Comparison of ENCODE assay signal across 29 mouse cellular contexts in genomic region chr4:115596357-115596756, GRCm38 (mm10). TPM values are rescaled to one million over a fixed set of nuclear protein-coding genes. Genes with fewer than 3 reads are reported as not detected.
DNase-seq lines count a peak whose midpoint lies in the region; ATAC-seq and TF ChIP-seq lines count a peak whose summit lies in the region.
"Had no signal": no experiment of that assay in that cellular context is flagged by ENCODE, and none has a peak within 500 bp of the region (broad histone marks: within the 10 kb centered on the region; RNA-seq: fewer than 3 reads in every experiment).

No protein-coding gene starts in this region.

- TF ChIP-seq EP300 in liver, postnatal 0 days (IDR thresholded peaks at IDR 0.05; ENCODE audit: low read depth) = no peak

- H3K36me3 ChIP-seq in liver, adult 2 months (ENCODE audit: control insufficient read depth, insufficient read depth, low read length) = no peaks in the 10 kb centered on the region; the same call in 1 of the 2 replicates
- no peaks in the 10 kb centered on the region for H3K36me3 ChIP-seq in liver, postnatal 0 days (replicated peaks; ENCODE audit: insufficient read depth, low read length)
- H3K36me3 ChIP-seq in liver, embryonic 11.5 days (ENCODE audit: control insufficient read depth, insufficient read depth, low read length) = no peaks in the 10 kb centered on the region
- H3K36me3 ChIP-seq in intestine, embryonic 16.5 days (ENCODE audit: control insufficient read depth, insufficient read depth, low read length) = no peaks in the 10 kb centered on the region
- H3K36me3 ChIP-seq: G1E had no signal

- no peak overlapping the region for H3K4me2 ChIP-seq in liver, postnatal 0 days (ENCODE audit: low read depth, low read length)
- no peak overlapping the region for H3K4me2 ChIP-seq in liver, embryonic 11.5 days
- no peak overlapping the region for H3K4me2 ChIP-seq in intestine, embryonic 16.5 days (ENCODE audit: low read depth, low read length)

- no peak for TF ChIP-seq POLR2A in liver, adult 2 months (IDR thresholded peaks at IDR 0.05; ENCODE audit: extremely low read depth, insufficient read depth, low read length)

- H3K4me3 ChIP-seq in liver, adult 2 months (ENCODE audit: insufficient read depth, low read depth, low read length) = no peak overlapping the region
- H3K4me3 ChIP-seq in liver, postnatal 0 days (ENCODE audit: low read depth, low read length) = no peak overlapping the region
- no peak overlapping the region for H3K4me3 ChIP-seq in liver, embryonic 11.5 days (ENCODE audit: low read depth, low read length)
- no peak overlapping the region for H3K4me3 ChIP-seq in brown adipose tissue, adult 24 weeks (ENCODE audit: insufficient read depth, low read depth, low read length)
- no peak overlapping the region for H3K4me3 ChIP-seq in intestine, embryonic 16.5 days (ENCODE audit: low read length)

- H3K79me2 ChIP-seq in liver, adult 2 months (ENCODE audit: control insufficient read depth, insufficient read depth, low read length) = no peaks in the 10 kb centered on the region

- no peak overlapping the region for H3K9ac ChIP-seq in liver, adult 2 months (ENCODE audit: low read depth, low read length)
- H3K9ac ChIP-seq in liver, postnatal 0 days (replicated peaks) = no peak overlapping the region
- no peak overlapping the region for H3K9ac ChIP-seq in liver, embryonic 11.5 days (ENCODE audit: low read depth, low read length)
- no peak overlapping the region for H3K9ac ChIP-seq in intestine, embryonic 16.5 days (ENCODE audit: low read depth, low read length)

- H3K9me3 ChIP-seq in liver, postnatal 0 days (ENCODE audit: low read length) = no peaks in the 10 kb centered on the region
- H3K9me3 ChIP-seq in liver, embryonic 11.5 days (ENCODE audit: control insufficient read depth, low read length) = no peaks in the 10 kb centered on the region
- no peaks in the 10 kb centered on the region for H3K9me3 ChIP-seq in intestine, embryonic 16.5 days (ENCODE audit: control insufficient read depth, low read length)
- H3K9me3 ChIP-seq: G1E had no signal

- no peaks in the 10 kb centered on the region for H3K27me3 ChIP-seq in liver, adult 2 months (ENCODE audit: control insufficient read depth, insufficient read depth, low read length)
- H3K27me3 ChIP-seq in liver, postnatal 0 days (ENCODE audit: insufficient read depth, low read length) = no peaks in the 10 kb centered on the region
- H3K27me3 ChIP-seq in liver, embryonic 11.5 days (replicated peaks; ENCODE audit: control insufficient read depth, insufficient read depth, low read length) = no peaks in the 10 kb centered on the region
- H3K27me3 ChIP-seq in intestine, embryonic 16.5 days (replicated peaks; ENCODE audit: control insufficient read depth, insufficient read depth, low read length) = no peaks in the 10 kb centered on the region
- H3K27me3 ChIP-seq: Patski had no signal

- H3K4me1 ChIP-seq in liver, adult 2 months (ENCODE audit: control insufficient read depth, insufficient read depth, low read length) = peaks cover 12% of the 10 kb centered on the region
- no peaks in the 10 kb centered on the region for H3K4me1 ChIP-seq in liver, postnatal 0 days (ENCODE audit: insufficient read depth)
- H3K4me1 ChIP-seq in liver, embryonic 11.5 days (replicated peaks; ENCODE audit: control insufficient read depth, insufficient read depth, low read length) = no peaks in the 10 kb centered on the region
- H3K4me1 ChIP-seq in brown adipose tissue, adult 24 weeks (ENCODE audit: control insufficient read depth, insufficient read depth, insufficient read length, low read length) = no peaks in the 10 kb centered on the region
- H3K4me1 ChIP-seq in intestine, embryonic 16.5 days (ENCODE audit: control insufficient read depth, insufficient read depth, low read length) = no peaks in the 10 kb centered on the region

- DNase-seq in liver, adult 2 months (ENCODE audit: extremely low read depth, low read depth, low spot score) = peak; percentile 78
- no peak for DNase-seq in liver
- no peak for DNase-seq in liver, postnatal 0 days
- no peak for DNase-seq in liver, embryonic 11.5 days (ENCODE audit: low spot score)
- DNase-seq in adipocyte (ENCODE audit: low spot score) = peak; percentile 24
- DNase-seq in adrenal gland, postnatal 36 days = no peak
- DNase-seq: adrenal gland, adult 2 months; adrenal gland, adult 8-10 months; adrenal gland, postnatal 10 days; adrenal gland, postnatal 14 days; adrenal gland, postnatal 25 days; B cell, adult 2 months; cerebellum, adult 11 months; cerebellum, adult 11-12 months; cerebellum, adult 18-20 months; cerebellum, adult 2 months; cerebellum, adult 8-10 months had no signal

- WGBS in liver, adult 2 months = 33% methylated on average over 1 of the region's 1 CpGs
- WGBS in liver, postnatal 0 days (ENCODE audit: insufficient replicate concordance) = 69% methylated on average over 1 of the region's 1 CpGs
- 90% methylated on average over 1 of the region's 1 CpGs for WGBS in liver, embryonic 11.5 days
- 90% methylated on average over 1 of the region's 1 CpGs for WGBS in intestine, embryonic 16.5 days

- ATAC-seq in liver, postnatal 0 days = peak; percentile 63
- ATAC-seq in liver, embryonic 11.5 days (replicated peaks; ENCODE audit: low FRiP score) = no peak
- no peak for ATAC-seq in intestine, embryonic 16.5 days
- ATAC-seq: activated CD4-positive, CD25-positive, alpha-beta regulatory T cell, adult 4 months; CD4-positive, CD25-positive, alpha-beta regulatory T cell, adult 4 months; Patski had no signal

- TF ChIP-seq CTCF in liver, adult 2 months (IDR thresholded peaks at IDR 0.05; ENCODE audit: low read depth, low read length) = no peak
- no peak for TF ChIP-seq CTCF in liver, postnatal 0 days (IDR thresholded peaks at IDR 0.05; ENCODE audit: low read depth)

- H3K27ac ChIP-seq in liver, adult 2 months (replicated peaks; ENCODE audit: insufficient read depth, low read depth, low read length) = no peak overlapping the region
- peak overlapping the region; percentile 78 for H3K27ac ChIP-seq in liver, postnatal 0 days (ENCODE audit: low read depth)
- no peak overlapping the region for H3K27ac ChIP-seq in liver, embryonic 11.5 days (ENCODE audit: low read depth, low read length)
- H3K27ac ChIP-seq in brown adipose tissue, adult 24 weeks (replicated peaks; ENCODE audit: low read depth, low read length) = peak overlapping the region; percentile 93
- H3K27ac ChIP-seq in intestine, embryonic 16.5 days (ENCODE audit: low read length) = no peak overlapping the region

RNA-seq across cellular contexts. Expression of gene Cyp4a32, which starts 4.4 kb away (rescaled TPM):
- total RNA-seq in liver, adult 2 months (2014; rRNA removed) = 19.5 and 23.2 TPM in 2 replicates
- polyA plus RNA-seq in liver, adult 2 months (2012; rRNA removed) = 8.4 and 12.2 TPM in 2 replicates
- 16.1 and 18.5 TPM in 2 replicates for polyA plus RNA-seq in liver, postnatal 0 days (2015; fragmentation: Nextera tagmentation; extraction: Ambion mirVana)
- not detected in 2 replicates for polyA plus RNA-seq in liver, embryonic 11.5 days (2014; fragmentation: Nextera tagmentation; extraction: Ambion mirVana)
- polyA plus RNA-seq in brown adipose tissue, adult 24 weeks (2012; ENCODE audit: insufficient read depth, insufficient read length, missing spikeins) = not detected in 2 replicates
- not detected for total RNA-seq in adrenal gland, postnatal 36 days (2021)
- polyA plus RNA-seq in intestine, embryonic 16.5 days (2015; fragmentation: Nextera tagmentation; extraction: Ambion mirVana) = not detected in 2 replicates
- total RNA-seq: adrenal gland, adult 18-20 months; adrenal gland, adult 8-10 months; adrenal gland, postnatal 25 days; CH12.LX; ES-E14; MEL had no signal
- polyA plus RNA-seq: activated CD4-positive, CD25-positive, alpha-beta regulatory T cell, adult 4 months; adrenal gland, adult 2 months; brain, embryonic 14.5 days; C2C12; CD4-positive, CD25-positive, alpha-beta regulatory T cell, adult 4 months; cerebellum, adult 2 months; G1E; Patski had no signal

RNA-seq across cellular contexts. Expression of gene Cyp4a31, which starts 32.9 kb away (rescaled TPM):
- total RNA-seq in liver, adult 2 months (2014; rRNA removed) = 8.3 and 19.2 TPM in 2 replicates
- 7.3 and 8.5 TPM in 2 replicates for polyA plus RNA-seq in liver, adult 2 months (2012; rRNA removed)
- polyA plus RNA-seq in liver, postnatal 0 days (2015; fragmentation: Nextera tagmentation; extraction: Ambion mirVana) = 108 and 116 TPM in 2 replicates
- polyA plus RNA-seq in liver, embryonic 11.5 days (2014; fragmentation: Nextera tagmentation; extraction: Ambion mirVana) = not detected in 2 replicates
- polyA plus RNA-seq in brown adipose tissue, adult 24 weeks (2012; ENCODE audit: insufficient read depth, insufficient read length, missing spikeins) = not detected in 2 replicates
- not detected for total RNA-seq in adrenal gland, postnatal 36 days (2021)
- polyA plus RNA-seq in intestine, embryonic 16.5 days (2015; fragmentation: Nextera tagmentation; extraction: Ambion mirVana) = 0.05 TPM in 1 of 2 replicates, not detected in the other
- total RNA-seq: adrenal gland, adult 18-20 months; adrenal gland, adult 2 months; adrenal gland, postnatal 25 days; CH12.LX; ES-E14; G1E; MEL had no signal
- polyA plus RNA-seq: activated CD4-positive, CD25-positive, alpha-beta regulatory T cell, adult 4 months; adrenal gland, adult 2 months; brain, embryonic 14.5 days; C2C12; CD4-positive, CD25-positive, alpha-beta regulatory T cell, adult 4 months; cerebellum, adult 2 months; G1E; Patski had no signal

RNA-seq across cellular contexts. Expression of gene Cyp4b1, which starts 51.2 kb away (rescaled TPM):
- 34.9 and 38.7 TPM in 2 replicates for total RNA-seq in liver, adult 2 months (2014; rRNA removed)
- 17.5 and 24.3 TPM in 2 replicates for polyA plus RNA-seq in liver, adult 2 months (2012; rRNA removed)
- polyA plus RNA-seq in liver, postnatal 0 days (2015; fragmentation: Nextera tagmentation; extraction: Ambion mirVana) = 10.5 and 12.6 TPM in 2 replicates
- polyA plus RNA-seq in liver, embryonic 11.5 days (2014; fragmentation: Nextera tagmentation; extraction: Ambion mirVana) = 0.71 TPM in 2 replicates
- polyA plus RNA-seq in brown adipose tissue, adult 24 weeks (2012; ENCODE audit: insufficient read depth, insufficient read length, missing spikeins) = 16.9 and 27.9 TPM in 2 replicates
- 10 to 100 TPM; 28.1 to 37.1 TPM for total RNA-seq in adrenal gland, postnatal 36 days (2021)
- polyA plus RNA-seq in intestine, embryonic 16.5 days (2015; fragmentation: Nextera tagmentation; extraction: Ambion mirVana) = 2.1 and 2.4 TPM in 2 replicates
- total RNA-seq: CH12.LX, ES-E14, G1E had no signal
- polyA plus RNA-seq: activated CD4-positive, CD25-positive, alpha-beta regulatory T cell, adult 4 months; C2C12; CD4-positive, CD25-positive, alpha-beta regulatory T cell, adult 4 months; G1E had no signal

Comparison
In these comparisons a context has a peak if more than half of its experiments do, and no peak if none do; other contexts are left out.
1. DNase-seq: peak in liver, adult 2 months (single experiment) and adipocyte (single experiment); none in liver (single experiment), liver, postnatal 0 days (single experiment), liver, embryonic 11.5 days (single experiment) and adrenal gland, postnatal 36 days (0 of 2).
2. H3K27ac ChIP-seq: peak in liver, postnatal 0 days (single experiment) and brown adipose tissue, adult 24 weeks (single experiment); none in liver, adult 2 months (single experiment), liver, embryonic 11.5 days (single experiment) and intestine, embryonic 16.5 days (single experiment).
3. RNA of gene Cyp4a31, which starts 32.9 kb away (polyA plus RNA-seq): 108 to 116 TPM in liver, postnatal 0 days; 7.3 to 8.5 TPM in liver, adult 2 months, not detected in brown adipose tissue, adult 24 weeks, not detected in liver, embryonic 11.5 days and 0.05 TPM in intestine, embryonic 16.5 days; every median in the first group is over 10 times any median in the second.